23 mouse cellular contexts compared by ENCODE assay signal in genomic region chr5:72402913-72403312, GRCm38 (mm10).
DNase-seq lines count a peak whose midpoint lies in the region; ATAC-seq and TF ChIP-seq lines count a peak whose summit lies in the region.
"Had no signal": no experiment of that assay in that cellular context is flagged by ENCODE, and none has a peak within 500 bp of the region (broad histone marks: within the 10 kb centered on the region; RNA-seq: fewer than 3 reads in every experiment).

No protein-coding gene starts in this region.

- H3K9me3 ChIP-seq in limb, embryonic 11.5 days (ENCODE audit: control insufficient read depth, low read length), result no peaks in the 10 kb centered on the region
- H3K9me3 ChIP-seq in limb, embryonic 10.5 days (replicated peaks), result no peaks in the 10 kb centered on the region
- H3K9me3 ChIP-seq in embryonic facial prominence, embryonic 13.5 days, result no peaks in the 10 kb centered on the region
- H3K9me3 ChIP-seq in limb, embryonic 14.5 days (ENCODE audit: control insufficient read depth, low read length), result no peaks in the 10 kb centered on the region
- H3K9me3 ChIP-seq: forebrain, embryonic 12.5 days; liver, embryonic 12.5 days; midbrain, embryonic 12.5 days; stomach, embryonic 15.5 days had no signal

- H3K27me3 ChIP-seq in limb, embryonic 11.5 days (ENCODE audit: control insufficient read depth, insufficient read depth, low read length), result no peaks in the 10 kb centered on the region
- H3K27me3 ChIP-seq in limb, embryonic 10.5 days (ENCODE audit: low read depth, poor library complexity, severe bottlenecking), result peaks cover 3% of the 10 kb centered on the region; the same call in 1 of the 2 replicates
- H3K27me3 ChIP-seq in embryonic facial prominence, embryonic 13.5 days, result no peaks in the 10 kb centered on the region
- no peaks in the 10 kb centered on the region for H3K27me3 ChIP-seq in limb, embryonic 14.5 days (ENCODE audit: control insufficient read depth, insufficient read depth, low read length)
- H3K27me3 ChIP-seq: forebrain, embryonic 12.5 days; liver, embryonic 12.5 days; midbrain, embryonic 12.5 days; stomach, embryonic 15.5 days had no signal

- ATAC-seq in limb, embryonic 11.5 days (ENCODE audit: insufficient number of reproducible peaks, low FRiP score, low TSS enrichment, low read depth), result 0 out of 2 replicates have a peak, but pooled peaks have one; percentile 51
- no peak for ATAC-seq in embryonic facial prominence, embryonic 13.5 days (ENCODE audit: insufficient number of reproducible peaks, insufficient read depth, low FRiP score, low TSS enrichment, low read depth)
- no peak for ATAC-seq in limb, embryonic 14.5 days (ENCODE audit: low FRiP score, low read depth)
- ATAC-seq: liver, embryonic 12.5 days had no signal

- no peak overlapping the region for H3K4me2 ChIP-seq in limb, embryonic 11.5 days (ENCODE audit: low read depth, severe bottlenecking)
- H3K4me2 ChIP-seq in embryonic facial prominence, embryonic 13.5 days, result peak overlapping the region; percentile 32
- H3K4me2 ChIP-seq in limb, embryonic 14.5 days (replicated peaks; ENCODE audit: low read depth, low read length, severe bottlenecking), result no peak overlapping the region
- H3K4me2 ChIP-seq: forebrain, embryonic 12.5 days; heart, embryonic 11.5 days; liver, embryonic 12.5 days; midbrain, embryonic 12.5 days; stomach, embryonic 15.5 days had no signal

- no peak overlapping the region for H3K27ac ChIP-seq in limb, embryonic 11.5 days (replicated peaks; ENCODE audit: low read depth, low read length)
- no peak overlapping the region for H3K27ac ChIP-seq in limb, embryonic 10.5 days
- H3K27ac ChIP-seq in embryonic facial prominence, embryonic 13.5 days, result no peak overlapping the region
- no peak overlapping the region for H3K27ac ChIP-seq in limb, embryonic 14.5 days (replicated peaks; ENCODE audit: low read depth, low read length)
- H3K27ac ChIP-seq: forebrain, embryonic 12.5 days; kidney, postnatal 0 days; left cerebral cortex, adult 2 months; liver, embryonic 12.5 days; midbrain, embryonic 12.5 days; stomach, embryonic 15.5 days had no signal

- DNase-seq in embryo, embryonic 11 days, result peak; percentile 67
- no peak for DNase-seq in embryo, embryonic 9.5 days (ENCODE audit: extremely low spot score)
- DNase-seq in limb, embryonic 11.5 days (ENCODE audit: low spot score), result peak; percentile 28
- no peak for DNase-seq in limb, embryonic 10.5 days (ENCODE audit: low spot score)
- DNase-seq in limb, embryonic 14.5 days (ENCODE audit: low spot score), result peak; percentile 5
- no peak for DNase-seq in thymus, postnatal 14 days
- no peak for DNase-seq in urinary bladder, postnatal 25 days (ENCODE audit: low spot score)
- DNase-seq: adrenal gland, postnatal 10 days; cerebellum, adult 8-10 months; kidney, adult 2 months; lung, adult 18-20 months; lung, postnatal 10 days; right cerebral cortex, postnatal 4 days; thymus, postnatal 4 days had no signal

- no peak overlapping the region for H3K9ac ChIP-seq in limb, embryonic 11.5 days (ENCODE audit: low read length)
- no peak overlapping the region for H3K9ac ChIP-seq in embryonic facial prominence, embryonic 13.5 days
- no peak overlapping the region for H3K9ac ChIP-seq in limb, embryonic 14.5 days (ENCODE audit: low read depth, low read length, severe bottlenecking)
- H3K9ac ChIP-seq: forebrain, embryonic 12.5 days; liver, embryonic 12.5 days; midbrain, embryonic 12.5 days; stomach, embryonic 15.5 days had no signal

- 37% methylated on average over 5 of the region's 5 CpGs for WGBS in limb, embryonic 11.5 days
- 58% methylated on average over 5 of the region's 5 CpGs for WGBS in limb, embryonic 10.5 days
- WGBS in embryonic facial prominence, embryonic 13.5 days, result 50% methylated on average over 5 of the region's 5 CpGs
- 39% methylated on average over 5 of the region's 5 CpGs for WGBS in limb, embryonic 14.5 days

- peaks cover 6% of the 10 kb centered on the region; the same call in 1 of the 2 replicates for H3K4me1 ChIP-seq in limb, embryonic 11.5 days (ENCODE audit: control insufficient read depth, insufficient read depth, low read length)
- peaks cover 24% of the 10 kb centered on the region for H3K4me1 ChIP-seq in limb, embryonic 10.5 days
- peaks cover 20% of the 10 kb centered on the region for H3K4me1 ChIP-seq in embryonic facial prominence, embryonic 13.5 days
- peaks cover 6% of the 10 kb centered on the region for H3K4me1 ChIP-seq in limb, embryonic 14.5 days (ENCODE audit: control insufficient read depth, insufficient read depth, low read length)
- H3K4me1 ChIP-seq: liver, embryonic 12.5 days; midbrain, embryonic 12.5 days; stomach, embryonic 15.5 days had no signal

- H3K4me3 ChIP-seq in limb, embryonic 11.5 days (ENCODE audit: low read depth, low read length), result no peak overlapping the region
- H3K4me3 ChIP-seq in limb, embryonic 10.5 days, result no peak overlapping the region
- no peak overlapping the region for H3K4me3 ChIP-seq in embryonic facial prominence, embryonic 13.5 days
- H3K4me3 ChIP-seq in limb, embryonic 14.5 days (replicated peaks; ENCODE audit: low read length), result no peak overlapping the region
- H3K4me3 ChIP-seq: erythroblast, embryonic 14.5 days; forebrain, embryonic 12.5 days; left cerebral cortex, adult 2 months; liver, embryonic 12.5 days; midbrain, embryonic 12.5 days; stomach, embryonic 15.5 days had no signal

- no peaks in the 10 kb centered on the region for H3K36me3 ChIP-seq in limb, embryonic 11.5 days (ENCODE audit: control insufficient read depth, insufficient read depth, low read length)
- no peaks in the 10 kb centered on the region for H3K36me3 ChIP-seq in limb, embryonic 10.5 days
- no peaks in the 10 kb centered on the region for H3K36me3 ChIP-seq in embryonic facial prominence, embryonic 13.5 days
- H3K36me3 ChIP-seq in limb, embryonic 14.5 days (ENCODE audit: control insufficient read depth, insufficient read depth, low read length), result no peaks in the 10 kb centered on the region
- H3K36me3 ChIP-seq: forebrain, embryonic 12.5 days; liver, embryonic 12.5 days; midbrain, embryonic 12.5 days; stomach, embryonic 15.5 days had no signal

- no peak for TF ChIP-seq POLR2A in limb, embryonic 14.5 days (IDR thresholded peaks at IDR 0.05; ENCODE audit: borderline replicate concordance, extremely low read depth, insufficient read depth, insufficient read length)

Comparison
In these comparisons a context has a peak if more than half of its experiments do, and no peak if none do; other contexts are left out.
1. DNase-seq: peak in embryo, embryonic 11 days (single experiment), limb, embryonic 11.5 days (single experiment) and limb, embryonic 14.5 days (single experiment); none in embryo, embryonic 9.5 days (single experiment), limb, embryonic 10.5 days (single experiment), thymus, postnatal 14 days (single experiment) and urinary bladder, postnatal 25 days (single experiment).